Mouse (Mus musculus): ENCODE measurements around the gene Wdr20rt. TPM values are rescaled to one million over a fixed set of nuclear protein-coding genes. Genes with fewer than 3 reads are reported as not detected.

The Wdr20rt gene
- total RNA-seq (2023): not detected

DNA sequence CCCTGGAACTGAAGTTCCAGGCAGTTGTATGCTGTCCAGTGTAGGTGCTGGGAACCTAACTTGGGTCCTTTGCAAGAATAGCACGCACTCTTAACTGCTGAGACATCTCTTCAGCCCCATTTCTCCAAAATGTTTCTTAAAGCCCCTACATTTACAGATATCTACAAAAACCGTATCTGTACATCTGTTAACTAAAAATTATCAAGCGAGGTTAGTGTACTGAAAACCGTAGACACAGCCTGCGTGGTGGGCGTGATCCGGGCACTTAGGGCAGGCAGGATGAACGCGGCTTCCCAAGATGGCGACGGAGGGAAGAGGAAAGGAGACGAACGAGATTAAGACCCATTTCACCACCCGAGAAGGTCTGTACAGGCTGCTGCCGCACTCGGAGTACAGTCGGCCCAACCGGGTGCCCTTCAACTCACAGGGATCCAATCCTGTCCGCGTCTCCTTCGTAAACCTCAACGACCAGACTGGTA lies at the start of gene Wdr20rt:
TSS of gene Wdr20rt (plus strand) at position 51 of the 479 bp plus-strand sequence.

Other genes starting within 250 kb of the Wdr20rt start
- 119 TPM for gene Prpf39, start 189.2 kb upstream of the Wdr20rt start, total RNA-seq (2023)
- gene Fkbp3, start 151.5 kb upstream of the Wdr20rt start, total RNA-seq (2023): 92.2 TPM
- 13.4 TPM for gene Fancm, start 149.9 kb upstream of the Wdr20rt start, total RNA-seq (2023)
- gene Mis18bp1, start 52.9 kb upstream of the Wdr20rt start, total RNA-seq (2023): 2.6 TPM

All from CD8-positive naive resting alpha-beta T cell, adult 57 days (primary cell).